Mouse (Mus musculus) adipocyte (in vitro differentiated cells): ENCODE data around the gene Sdhaf2.
A peak's percentile ranks its signal among the peaks of the same experiment; 100 is the strongest.

Experiments used
- DNase-seq: peaks from one replicate; pipeline ENCODE4 v3.0.0-alpha.2; 2016; ENCODE audit warnings: low spot score

The Sdhaf2 gene

DNA sequence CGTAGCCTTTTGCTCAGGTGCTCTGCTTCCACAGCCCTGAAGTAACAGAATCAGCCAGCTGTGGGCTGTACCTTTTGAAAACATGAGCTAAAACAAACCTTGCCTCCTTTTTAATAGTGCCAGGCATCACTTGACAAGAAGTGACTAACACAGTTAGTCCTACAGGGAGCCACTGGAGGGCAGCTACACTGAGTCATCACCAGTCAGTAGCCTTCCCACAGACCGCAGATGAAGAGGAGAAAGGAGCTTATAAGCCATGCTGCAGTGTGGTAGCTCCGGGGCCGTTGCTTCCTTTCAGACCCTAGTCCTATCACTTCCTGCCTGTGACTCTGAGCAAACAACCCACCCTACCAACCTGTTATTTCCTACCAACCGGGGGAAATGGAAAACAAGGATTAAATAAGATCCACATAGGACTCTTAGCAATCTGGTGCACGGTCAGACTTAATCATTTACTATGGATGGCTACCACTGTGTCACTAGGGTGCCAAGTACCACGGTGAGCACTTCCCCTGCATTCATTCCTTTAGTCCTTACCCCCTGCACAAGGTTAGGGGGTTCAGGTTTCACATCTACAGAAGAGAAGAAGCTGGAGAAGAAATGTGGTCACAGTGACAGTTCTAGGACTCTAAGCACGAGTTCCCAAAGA lies 28.3 kb downstream of the Sdhaf2 start:
- peak; percentile 32 for DNase-seq

DNA sequence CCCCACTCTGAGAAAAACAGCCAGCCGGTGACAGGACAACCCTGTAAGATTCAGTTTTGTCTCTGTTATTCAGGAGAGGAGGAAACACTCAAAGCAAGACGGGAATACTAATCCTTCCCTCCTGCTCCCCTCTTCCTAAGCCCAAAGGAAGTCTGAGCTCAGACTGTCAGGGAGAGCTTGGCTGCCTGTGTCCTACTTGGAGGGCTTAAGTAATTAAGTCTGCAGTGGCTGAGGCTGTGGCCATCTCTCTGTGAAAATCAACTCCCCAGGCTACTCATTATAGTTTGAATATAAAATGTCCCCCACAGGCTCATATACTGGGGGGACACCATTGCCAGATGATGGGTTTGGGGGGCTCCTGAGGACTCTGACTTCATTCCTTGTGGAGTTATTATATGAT lies 29.0 kb downstream of the Sdhaf2 start:
- no peak for DNase-seq

DNA sequence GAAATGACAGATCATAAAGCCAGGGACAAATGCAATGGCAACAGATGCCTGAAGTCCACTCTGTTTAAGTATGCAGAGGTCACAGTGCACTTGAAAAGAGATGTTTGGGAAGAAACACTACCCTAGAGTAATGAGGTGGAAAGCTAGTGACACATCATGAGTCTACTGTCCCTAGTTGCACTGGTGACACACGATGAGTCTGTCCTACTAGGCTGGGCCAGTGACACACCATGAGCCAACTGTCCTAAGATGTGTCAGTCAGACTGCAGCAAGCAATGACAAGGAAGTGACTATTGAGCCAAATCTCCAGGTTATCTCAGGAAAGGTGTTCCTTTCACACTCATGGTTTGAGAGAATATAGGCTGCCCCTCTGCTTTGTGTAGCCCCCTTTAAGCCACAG lies 30.3 kb downstream of the Sdhaf2 start:
- DNase-seq = no peak

DNA sequence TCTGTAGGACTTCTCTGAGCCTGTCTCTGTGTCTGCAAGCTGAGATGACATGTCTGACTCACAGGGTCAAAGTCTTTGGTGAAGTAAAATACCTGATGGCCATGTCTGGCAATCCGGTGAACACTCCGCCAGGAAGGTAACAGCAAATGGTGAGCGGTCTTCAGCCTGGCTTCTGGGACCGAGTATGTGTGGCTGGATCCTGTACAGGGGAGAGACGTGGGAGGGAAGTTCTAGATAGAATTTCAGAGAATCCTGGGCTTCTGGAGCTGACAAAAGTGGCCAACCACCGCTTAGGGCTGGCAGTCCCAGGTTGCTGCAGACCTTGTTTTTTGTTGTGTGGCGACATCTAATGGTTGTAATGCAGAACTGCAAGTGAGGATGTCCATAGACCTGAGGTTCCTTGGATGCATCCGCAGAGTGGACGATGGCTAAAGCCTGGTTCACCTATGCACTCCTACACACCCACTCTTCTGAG lies 39.6 kb downstream of the Sdhaf2 start:
- DNase-seq = peak; percentile 78

DNA sequence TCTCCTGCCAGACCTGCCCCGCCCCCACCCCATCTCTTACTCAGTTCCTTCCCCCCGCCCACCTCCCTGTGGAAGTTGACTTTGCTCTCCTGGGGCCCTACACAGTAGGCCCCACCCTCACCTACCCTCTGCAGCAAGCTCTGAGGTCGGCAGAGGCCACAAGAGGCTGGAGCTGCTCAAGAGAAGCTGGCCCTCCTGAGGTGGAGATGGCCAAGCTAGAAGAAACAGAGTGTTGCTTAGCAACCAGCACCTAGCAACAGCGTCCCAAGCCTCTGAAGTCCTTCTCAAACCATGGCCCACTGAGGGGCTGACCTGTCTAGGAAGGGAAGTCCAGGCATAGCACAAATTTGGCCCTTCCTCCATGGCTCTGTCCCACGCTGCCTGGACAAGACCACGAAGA lies 43.2 kb downstream of the Sdhaf2 start, which contains the start of gene Ppp1r32:
Gene Ppp1r32, minus strand, starts transcription at position 226 of the 400 bp plus-strand sequence.
- no peak for DNase-seq

DNA sequence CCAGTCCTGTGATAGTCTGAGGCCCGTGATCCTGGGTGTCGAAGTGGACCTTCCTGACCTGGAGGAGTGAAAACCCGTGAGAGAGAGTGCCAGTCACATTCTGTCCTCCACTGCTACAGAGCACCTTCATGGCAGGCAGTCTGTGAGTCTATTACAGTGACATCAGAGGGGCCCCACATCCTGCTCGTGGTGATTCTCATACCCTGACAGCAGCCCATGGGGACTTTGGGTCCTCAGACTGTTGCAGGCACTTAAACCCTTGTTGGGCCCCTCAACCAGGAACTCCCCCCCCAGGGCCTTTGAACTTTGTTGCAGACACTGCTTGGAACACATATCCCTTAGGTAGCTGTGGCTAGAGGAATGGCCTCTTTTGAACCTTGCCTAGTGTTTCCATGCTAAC lies 46.4 kb downstream of the Sdhaf2 start:
- no peak for DNase-seq

DNA sequence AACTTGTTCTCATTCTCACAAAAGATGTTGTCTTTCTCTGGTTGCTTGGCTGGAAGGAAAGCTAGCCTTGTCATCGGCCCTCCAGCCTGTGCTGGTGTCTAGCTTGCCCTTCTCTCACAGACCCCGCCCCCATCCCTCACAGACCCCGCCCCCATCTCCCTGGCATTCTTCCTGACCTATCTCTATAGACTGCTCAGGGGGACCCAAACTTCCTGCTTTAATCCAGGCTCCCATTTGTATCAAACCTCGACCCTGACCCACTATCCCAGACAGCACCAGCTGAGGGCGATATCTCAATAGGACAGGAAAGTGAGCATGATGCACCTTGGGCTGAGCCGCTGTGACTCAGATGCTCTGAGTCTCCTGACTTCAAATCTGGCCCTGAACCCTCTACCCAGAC lies 52.2 kb downstream of the Sdhaf2 start:
- no peak for DNase-seq

DNA sequence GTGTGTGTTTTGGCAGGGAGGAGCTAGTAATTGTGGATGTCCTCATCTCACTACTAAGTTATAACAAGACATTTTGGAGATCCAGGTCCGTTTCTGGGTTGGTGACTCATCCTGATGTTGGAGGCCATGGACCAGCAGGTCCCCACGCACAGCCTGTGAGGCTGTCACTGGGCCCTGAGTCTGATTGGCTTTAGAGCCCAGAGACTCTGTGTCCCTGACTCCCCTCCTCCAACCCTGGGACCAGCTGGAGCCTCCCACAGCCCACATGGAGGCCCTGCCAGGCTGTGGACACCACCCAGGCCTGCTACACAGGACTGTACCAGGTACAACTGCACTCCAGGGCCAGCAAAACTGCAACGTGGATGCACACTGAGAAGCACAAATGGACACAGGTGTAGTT lies 53.0 kb downstream of the Sdhaf2 start:
- no peak for DNase-seq

DNA sequence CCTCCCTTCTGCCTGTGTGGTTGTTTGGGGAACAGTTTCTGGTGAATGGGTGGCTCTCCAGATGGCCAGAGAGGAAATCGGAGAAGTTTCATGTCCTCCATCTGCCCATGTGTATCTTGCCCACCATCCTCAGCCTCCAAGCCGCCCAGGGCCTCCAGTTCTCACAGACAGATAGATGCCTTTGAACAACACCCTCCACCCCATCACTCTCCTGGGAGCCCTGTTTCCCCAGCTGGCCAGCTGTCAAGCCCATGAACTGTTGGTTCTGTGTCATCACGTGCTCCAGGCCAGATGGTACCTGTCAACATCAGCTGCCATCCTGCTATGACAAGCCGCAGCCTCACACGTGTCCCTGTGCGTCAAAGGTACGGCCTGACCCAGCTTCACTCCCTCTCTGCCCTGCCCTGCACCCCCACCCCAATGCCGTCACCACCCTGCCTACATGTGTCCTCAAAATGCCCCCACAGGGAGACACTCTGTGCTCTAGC lies 56.7 kb downstream of the Sdhaf2 start:
- no peak for DNase-seq

DNA sequence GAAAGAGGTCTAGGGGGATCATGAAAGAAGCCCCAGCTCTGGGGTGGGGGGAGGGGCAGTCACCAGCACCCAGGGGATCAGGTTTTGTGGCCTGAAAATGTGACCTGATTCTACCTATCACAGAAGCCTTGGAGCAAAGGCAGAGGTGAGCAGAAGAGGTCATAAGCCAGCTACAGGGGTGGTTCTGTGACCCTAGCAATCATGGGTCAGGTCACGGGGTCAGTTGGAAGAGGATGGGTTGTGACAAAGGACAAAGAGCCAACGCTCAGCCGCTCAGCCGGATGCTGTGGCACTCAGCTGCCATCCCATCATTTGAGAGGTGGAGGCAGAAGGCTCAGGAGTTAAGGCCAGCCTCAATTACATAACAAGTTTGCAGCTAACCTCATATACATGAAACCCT lies 61.5 kb downstream of the Sdhaf2 start:
- DNase-seq = no peak

DNA sequence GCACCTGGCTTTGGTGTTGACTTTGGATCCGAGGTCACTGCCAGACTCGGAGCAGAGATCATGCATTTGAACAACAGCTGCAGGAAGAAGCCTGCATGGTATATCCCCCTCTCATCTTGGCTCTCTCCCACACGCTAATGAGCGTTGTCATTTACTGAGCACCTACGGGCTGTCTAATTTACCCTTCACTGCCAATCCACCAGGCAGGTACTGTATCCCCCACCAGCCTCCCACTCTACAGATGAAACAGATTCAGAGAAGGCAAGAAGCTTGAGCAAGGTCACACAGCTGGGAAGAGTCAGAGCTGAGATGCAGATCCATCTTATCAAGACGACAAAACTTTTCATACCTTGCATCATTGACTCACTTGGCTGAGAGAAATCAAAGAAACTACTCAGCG lies 64.4 kb downstream of the Sdhaf2 start:
- DNase-seq = no peak

DNA sequence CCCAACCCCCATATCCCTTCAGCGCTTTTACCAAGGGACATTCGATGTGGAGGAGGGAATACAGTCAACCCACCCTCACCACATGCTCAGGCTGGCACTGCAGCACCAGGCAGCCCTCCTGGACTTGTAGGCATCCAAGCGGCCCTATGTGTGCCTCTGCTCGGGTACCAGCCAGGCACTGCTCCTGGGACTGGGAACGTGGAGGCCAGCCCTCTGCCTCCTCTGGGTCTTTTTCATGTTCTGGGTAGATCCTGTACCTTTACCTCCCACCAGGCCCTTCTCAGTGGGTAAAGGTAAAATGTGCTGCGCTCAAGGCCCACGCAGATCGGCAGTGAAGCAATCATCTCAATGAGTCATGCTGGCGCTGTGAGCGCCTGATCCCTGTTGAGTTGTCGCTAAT lies 66.0 kb downstream of the Sdhaf2 start:
- DNase-seq = no peak

DNA sequence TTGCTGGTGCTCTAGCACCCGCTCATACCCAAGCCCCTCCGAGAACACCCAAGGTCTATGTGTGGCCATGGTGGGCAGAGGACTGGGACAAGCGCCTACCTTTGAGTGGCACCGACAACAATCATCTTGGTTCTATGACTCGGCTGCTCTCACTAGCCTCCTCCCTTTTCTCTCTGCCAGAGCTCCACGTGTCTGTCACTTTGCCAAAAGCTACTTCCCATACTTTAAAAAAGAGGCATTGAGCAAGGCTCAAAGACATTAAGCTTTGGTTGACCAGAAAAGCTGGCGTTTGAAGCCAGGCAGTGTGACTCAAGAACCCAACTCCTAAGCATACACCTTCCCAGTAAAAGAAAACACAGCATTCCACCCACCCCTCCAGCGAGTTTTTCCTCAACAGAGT lies 67.8 kb downstream of the Sdhaf2 start:
- peak; percentile 63 for DNase-seq

DNA sequence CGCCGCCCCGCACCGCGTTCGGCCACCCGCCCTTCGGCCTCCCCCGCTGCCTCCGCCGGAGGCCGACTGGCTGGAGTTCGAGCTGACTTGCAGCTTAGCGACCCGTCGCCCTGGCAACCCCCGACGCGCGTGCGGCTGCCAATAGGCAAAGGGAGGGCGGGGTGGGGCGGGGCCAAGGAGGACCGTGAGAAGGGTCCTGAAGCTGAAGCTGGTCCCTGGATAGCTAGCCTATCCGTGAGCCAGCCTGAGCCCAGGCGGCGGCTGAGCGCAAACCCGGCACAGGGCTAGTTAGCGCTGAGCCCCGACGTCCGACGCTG lies 68.5 kb downstream of the Sdhaf2 start:
- no peak for DNase-seq

DNA sequence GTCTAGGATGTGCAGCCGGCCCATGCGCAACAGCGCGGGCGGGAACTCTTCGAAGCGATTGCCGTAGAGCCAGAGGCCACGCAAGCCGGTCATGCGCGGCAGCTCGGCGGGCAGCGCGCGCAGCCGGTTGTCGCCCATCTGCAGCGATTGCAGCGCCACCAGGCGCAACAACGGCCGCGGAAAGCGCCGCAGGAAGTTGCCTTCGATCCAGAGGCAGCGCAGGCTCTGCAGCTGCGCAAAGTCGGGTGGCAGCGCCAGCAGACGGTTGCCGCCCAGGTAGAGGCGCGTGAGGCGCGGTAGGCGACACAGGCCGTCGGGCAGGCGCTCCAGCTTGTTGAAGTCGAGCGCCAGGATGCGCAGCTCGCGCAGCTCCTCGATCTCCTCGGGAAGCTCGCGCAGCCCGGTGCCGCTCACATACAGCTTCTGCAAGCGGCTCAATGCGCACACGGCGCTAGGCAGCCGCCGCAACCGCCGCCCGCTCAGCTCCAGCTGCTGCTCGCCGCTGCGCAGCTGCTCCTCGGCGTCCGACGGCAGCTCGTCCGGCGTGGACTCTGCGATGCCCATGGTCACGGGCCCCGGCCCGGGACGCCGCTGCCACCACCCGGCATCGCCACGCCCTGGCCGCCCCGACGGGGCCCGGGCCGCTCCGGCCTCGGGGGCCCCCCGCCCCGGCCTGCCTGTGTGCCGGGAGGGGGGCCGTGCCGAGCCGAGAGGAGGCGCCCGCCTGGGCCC lies 69.0 kb downstream of the Sdhaf2 start, which contains the start of gene Lrrc10b:
Gene Lrrc10b, minus strand, starts transcription at position 722 of the 732 bp plus-strand sequence.
- DNase-seq = no peak

DNA sequence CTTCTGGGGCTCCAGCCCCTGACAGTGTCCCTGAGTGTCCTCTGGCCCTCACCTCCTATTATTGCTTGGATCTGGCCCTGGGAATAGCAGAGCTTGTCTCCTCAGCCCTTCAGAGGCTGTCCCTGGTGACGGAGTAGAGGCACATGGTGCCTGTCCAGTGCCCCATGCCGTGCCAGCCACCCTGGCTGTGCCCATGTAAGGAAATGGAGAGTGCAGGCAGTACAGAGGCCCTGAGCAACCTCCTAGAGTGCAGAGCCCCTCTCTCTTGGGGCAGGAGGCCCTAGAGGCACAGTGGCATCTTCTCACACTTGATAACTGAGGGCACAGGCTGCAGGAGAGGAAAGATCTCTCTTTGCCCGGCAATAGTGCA lies 70.5 kb downstream of the Sdhaf2 start:
- DNase-seq = no peak

DNA sequence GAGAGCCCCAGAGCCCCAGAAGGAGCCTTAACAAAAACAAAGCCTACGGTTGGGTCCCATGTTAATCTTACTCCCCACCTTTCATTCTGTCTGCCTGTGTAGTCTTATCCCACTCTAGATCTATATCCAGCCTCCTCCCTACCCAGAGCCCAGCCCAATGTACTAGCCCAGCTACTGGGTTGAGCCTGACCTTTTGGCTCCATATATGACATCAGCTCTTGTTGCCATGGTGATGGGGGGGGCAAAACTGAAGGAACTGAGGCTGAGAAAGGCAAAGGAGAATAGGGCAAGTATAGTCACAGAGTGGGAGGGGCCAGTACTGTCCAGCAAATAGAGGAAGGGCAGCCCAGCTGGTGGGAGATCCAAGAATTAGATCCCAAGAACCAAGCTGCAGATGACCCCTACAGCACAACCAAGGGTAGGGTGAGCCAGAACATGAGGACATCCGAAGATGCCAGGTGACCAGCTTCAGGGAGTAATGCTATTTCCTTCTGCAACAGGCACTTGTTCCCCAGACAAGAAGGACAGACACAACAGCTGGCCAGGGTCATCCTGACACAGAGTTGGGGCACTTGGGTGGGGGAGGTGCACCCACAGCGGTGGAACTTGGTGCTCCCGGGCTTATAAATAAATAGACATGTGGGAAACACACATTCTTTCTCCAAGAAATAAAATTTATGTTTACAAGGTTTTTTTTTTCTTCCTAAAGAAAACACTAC lies 71.1 kb downstream of the Sdhaf2 start:
- no peak for DNase-seq
